Mouse (Mus musculus): ENCODE measurements around the gene Hist3h2ba.

DNA sequence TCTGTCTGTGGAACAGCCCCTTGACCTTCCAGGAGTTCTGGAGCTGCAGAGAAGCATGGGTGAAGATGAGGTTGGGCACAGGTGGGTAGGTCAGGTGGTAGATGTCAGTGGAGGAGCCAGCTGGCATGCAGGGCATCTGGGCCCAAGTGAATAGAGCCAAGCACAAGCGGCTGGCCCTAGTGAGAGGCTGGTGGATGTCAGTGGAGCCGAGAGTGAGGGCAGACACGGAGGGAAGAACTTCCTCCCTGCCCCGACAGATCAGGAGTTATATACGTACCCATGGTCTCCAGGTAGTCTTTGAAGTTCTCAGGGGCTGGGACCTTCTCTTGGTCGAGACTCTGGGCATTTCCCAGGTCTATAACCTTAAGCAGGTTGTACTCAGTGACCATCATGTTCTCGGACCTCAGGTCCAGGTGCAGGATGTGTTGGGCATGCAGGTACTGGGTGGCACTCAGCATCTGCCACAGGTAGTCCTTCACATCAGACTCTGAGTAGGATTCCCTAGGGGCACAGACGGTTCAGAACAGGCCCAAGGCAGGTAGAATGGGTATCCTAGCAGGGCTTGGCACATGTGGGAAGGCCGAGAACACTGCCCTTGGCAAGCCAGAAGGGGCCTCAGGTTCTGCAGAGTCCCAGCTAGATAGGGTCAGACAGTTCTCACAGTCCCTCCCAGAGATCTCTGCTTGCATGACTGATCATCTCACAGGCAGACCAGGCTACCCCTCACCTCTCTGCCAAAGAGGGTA lies 46.5 kb downstream of the Hist3h2ba start:
- TF ChIP-seq POLR2A (IDR thresholded peaks at IDR 0.05; ENCODE audit: borderline replicate concordance, extremely low read depth, insufficient read depth, insufficient read length, poor library complexity, severe bottlenecking) (no peak), CTCF (IDR thresholded peaks at IDR 0.05; ENCODE audit: borderline replicate concordance, extremely low read depth, insufficient read depth, insufficient read length) (no peak)
